Mouse (Mus musculus) spleen, postnatal 4 days (tissue): ENCODE measurements around the gene Gng5.

ENCODE experiments used
- DNase-seq, 2 experiments: peaks; one replicate each; pipeline ENCODE4 v3.0.0; 2022; ENCODE audit warnings: low spot score in 2 of 2

The Gng5 gene

GRCm38 (mm10) chr3:146540521-146541273 is 41.1 kb downstream of the Gng5 start:
- DNase-seq = no peak

GRCm38 (mm10) chr3:146543632-146544031 is 44.0 kb downstream of the Gng5 start:
- no peak for DNase-seq

- DNase-seq = no peak
These were observed 55.2 kb downstream of the Gng5 start for GRCm38 (mm10) chr3:146554816-146555215.
